Mouse (Mus musculus) CD4-positive, CD25-positive, alpha-beta regulatory T cell, adult 4 months (primary cell): ENCODE results near the gene Sbp. TPM values are rescaled to one million over a fixed set of nuclear protein-coding genes. Genes with fewer than 3 reads are reported as not detected.

Source experiments
- ATAC-seq: one replicate; pipeline ENCODE4 v1.8.0; 2017
- polyA plus RNA-seq, 2 experiments: library from polyadenylated mRNA; unstranded; fragments of 100-300 nt; shearing (Covaris generic); gene quantifications; one replicate each; pipeline ENCODE4 v1.2.1; 2017

Gene Sbp
- polyA plus RNA-seq, 2 experiments from 2014 or later, result not detected

GRCm38 (mm10) chr17:23992789-23993553, 51.5 kb downstream of the Sbp start:
- no peak for ATAC-seq

DNA sequence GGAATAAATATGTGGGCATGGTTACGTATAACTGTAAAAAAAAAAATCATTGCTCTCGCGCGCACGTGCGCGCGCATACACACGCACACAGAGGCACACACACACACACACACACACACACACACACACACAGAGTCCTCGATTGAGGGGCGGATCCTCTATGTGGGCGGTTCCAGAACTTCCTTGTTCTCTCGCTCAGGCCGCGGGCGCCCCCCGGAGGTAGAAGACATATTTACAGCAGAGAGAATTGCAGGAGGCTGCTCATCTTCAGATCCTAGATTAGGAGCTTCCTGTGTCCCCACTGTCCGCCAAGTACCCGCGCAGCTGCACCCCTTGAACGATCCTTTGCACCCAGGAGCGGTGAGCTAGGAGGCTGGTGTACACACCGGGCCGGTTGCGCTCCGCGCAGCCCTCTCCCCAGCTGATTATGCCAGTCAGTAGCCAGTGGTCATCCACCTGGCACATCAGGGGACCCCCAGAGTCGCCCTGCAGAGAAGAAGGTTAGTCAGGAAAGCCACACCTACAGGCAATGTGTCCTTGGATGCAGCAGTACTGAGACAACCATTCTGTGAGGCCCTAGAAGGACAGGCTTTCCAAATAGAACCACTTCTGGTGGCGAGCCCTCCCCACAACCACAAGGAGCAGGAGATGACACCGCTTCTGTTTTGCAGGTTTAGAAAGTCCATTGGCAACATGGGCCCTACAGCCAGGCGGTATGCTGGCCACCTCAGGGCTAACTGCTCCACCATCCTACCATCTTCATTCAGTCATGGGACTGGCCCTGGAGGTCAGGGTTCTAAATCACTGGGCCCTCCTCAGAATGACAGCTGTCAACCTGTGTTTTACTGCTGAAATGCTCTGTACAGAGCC, 52.3 kb downstream of the Sbp start:
- ATAC-seq, result peak; percentile 92

- no peak for ATAC-seq
Observed at GRCm38 (mm10) chr17:23994667-23995066, 53.2 kb downstream of the Sbp start.

Other genes starting within 250 kb of the Sbp start
- under 1 TPM; 0.20 to 0.30 TPM for gene 1520401A03Rik, start 218.9 kb upstream of the Sbp start, polyA plus RNA-seq
- gene Pkmyt1, start 215.3 kb upstream of the Sbp start, polyA plus RNA-seq, result 10 to 100 TPM; 10.5 to 13.7 TPM
- gene Paqr4, start 200.8 kb upstream of the Sbp start, polyA plus RNA-seq, result 1 to 10 TPM; 2.0 to 2.5 TPM
- gene Kremen2, start 195.8 kb upstream of the Sbp start, polyA plus RNA-seq, result 1 to 10 TPM; 1.8 to 2.4 TPM
- 10 to 100 TPM; 15.1 to 21.4 TPM for gene Flywch1, start 170.1 kb upstream of the Sbp start, polyA plus RNA-seq
- gene Flywch2, start 155.6 kb upstream of the Sbp start, polyA plus RNA-seq, result 1 to 10 TPM; 3.4 to 3.5 TPM
- 100 to 1,000 TPM; 289 to 316 TPM for gene Srrm2, start 151.1 kb upstream of the Sbp start, polyA plus RNA-seq
- 100 to 1,000 TPM; 600 to 664 TPM for gene Elob, start 112.5 kb upstream of the Sbp start, polyA plus RNA-seq
- not detected for gene Prss33, start 105.6 kb upstream of the Sbp start, polyA plus RNA-seq
- gene Prss32, start 97.8 kb upstream of the Sbp start, polyA plus RNA-seq, result not detected
- gene Prss41, start 97.5 kb upstream of the Sbp start, polyA plus RNA-seq, result 1 to 10 TPM; 5.6 to 5.7 TPM
- gene Prss21, start 73.6 kb upstream of the Sbp start, polyA plus RNA-seq, result not detected
- gene Dcpp1, start 60.8 kb upstream of the Sbp start, polyA plus RNA-seq, result not detected
- gene Dcpp2, start 60.8 kb upstream of the Sbp start, polyA plus RNA-seq, result not detected
- gene Dcpp3, start 24.2 kb upstream of the Sbp start, polyA plus RNA-seq, result not detected
- not detected for gene Sbpl, start 13.6 kb downstream of the Sbp start, polyA plus RNA-seq
- gene Prss30, start 38.9 kb downstream of the Sbp start, polyA plus RNA-seq, result not detected
- gene Prss22, start 56.4 kb downstream of the Sbp start, polyA plus RNA-seq, result not detected
- not detected for gene Prss27, start 96.5 kb downstream of the Sbp start, polyA plus RNA-seq
- 1 to 10 TPM; 2.3 to 5.2 TPM for gene Kctd5, start 131.8 kb downstream of the Sbp start, polyA plus RNA-seq
- gene Pdpk1, start 209.3 kb downstream of the Sbp start, polyA plus RNA-seq, result 10 to 100 TPM; 30.4 to 37.6 TPM
- 10 to 100 TPM; 20.2 to 37.8 TPM for gene Amdhd2, start 222.1 kb downstream of the Sbp start, polyA plus RNA-seq
- gene Atp6v0c, start 228.0 kb downstream of the Sbp start, polyA plus RNA-seq, result 100 to 1,000 TPM; 213 to 271 TPM